Mouse (Mus musculus): Measurements from ENCODE around the gene Srsf12.

DNA sequence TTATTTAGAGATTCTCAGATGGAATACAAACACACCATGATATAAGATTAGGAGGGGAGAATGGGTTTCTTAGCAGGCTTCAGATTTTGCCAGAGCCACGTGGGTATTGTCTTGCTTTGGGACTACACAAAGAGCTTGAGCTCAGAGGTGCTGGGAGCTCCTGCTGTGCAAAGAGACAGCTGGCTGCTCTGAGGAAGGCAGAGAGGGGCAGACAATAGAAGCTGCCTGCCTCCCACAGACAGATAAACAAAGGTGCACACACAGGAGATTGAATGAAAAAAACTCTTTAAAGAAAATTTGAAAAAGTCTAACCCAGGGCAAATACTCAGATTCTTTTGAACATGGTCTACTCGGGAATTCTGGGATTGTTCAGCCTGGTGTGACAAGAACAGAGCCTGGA lies 10.7 kb upstream of the Srsf12 start:
- no peak for TF ChIP-seq POLR2A (IDR thresholded peaks at IDR 0.05; ENCODE audit: low read depth, low read length)
- no peak for TF ChIP-seq CTCF (IDR thresholded peaks at IDR 0.05; ENCODE audit: extremely low read depth, insufficient read length, insufficient replicate concordance, low read depth, low read length)
